Mouse (Mus musculus): Measurements from ENCODE around the gene Osbpl8. TPM values are rescaled to one million over a fixed set of nuclear protein-coding genes. Genes with fewer than 3 reads are reported as not detected.
A peak's percentile ranks its signal among the peaks of the same experiment; 100 is the strongest.

The Osbpl8 gene
- polyA plus RNA-seq, 1 experiment from 2014 or later = 7.7 TPM

DNA sequence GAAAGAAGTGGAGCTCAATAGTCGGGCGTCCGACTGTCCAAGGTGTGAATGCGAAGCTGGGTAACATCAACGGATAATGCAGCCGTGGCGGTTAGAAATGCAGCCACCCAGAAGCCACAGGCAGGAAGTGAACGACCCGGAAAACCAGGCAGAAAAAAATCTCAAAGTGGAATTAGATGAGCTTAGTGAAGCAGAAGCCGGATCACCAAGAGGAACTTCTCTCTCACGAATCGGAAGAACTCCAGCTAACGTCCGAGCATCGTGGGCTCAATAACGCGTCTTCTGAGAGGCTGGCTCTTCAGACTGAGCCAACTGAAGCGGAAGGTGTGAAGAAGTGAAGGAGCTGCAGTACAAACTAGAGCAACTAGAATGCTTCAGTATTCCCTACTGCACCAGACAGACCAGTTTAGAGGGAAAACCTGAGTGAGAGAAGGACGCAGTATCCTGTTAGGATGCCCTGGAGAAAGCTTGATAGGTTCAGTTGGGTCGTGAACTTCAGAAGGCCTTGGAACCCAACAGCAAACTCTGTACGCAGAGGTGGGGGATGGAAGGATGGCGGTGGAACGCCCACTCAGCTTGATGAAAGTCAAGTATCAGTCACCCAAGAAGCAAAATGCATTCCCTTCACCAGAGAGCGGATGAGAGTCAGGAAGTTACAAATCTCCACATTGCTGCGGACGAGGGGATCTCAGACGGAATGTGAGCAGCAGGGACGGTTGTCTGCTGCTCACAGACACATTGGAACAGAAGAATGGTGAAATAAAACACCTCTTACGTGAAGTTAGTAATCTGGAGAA, 8.0 kb upstream of the Osbpl8 start:
- no peaks in the 10 kb centered on the region for H3K36me3 ChIP-seq
- H3K27me3 ChIP-seq (replicated peaks) = no peaks in the 10 kb centered on the region
- H3K9ac ChIP-seq = no peak overlapping the region
- no peak overlapping the region for H3K4me3 ChIP-seq (replicated peaks)
- no peaks in the 10 kb centered on the region for H3K9me3 ChIP-seq
- WGBS = 82% methylated on average over 29 of the region's 29 CpGs
- ATAC-seq (ENCODE audit: insufficient read depth, low FRiP score, low read depth) = no peak
- H3K4me1 ChIP-seq = no peaks in the 10 kb centered on the region
- H3K4me2 ChIP-seq = no peak overlapping the region
- no peak overlapping the region for H3K27ac ChIP-seq

GRCm38 (mm10) chr10:111157241-111157659, 7.3 kb upstream of the Osbpl8 start:
- 74% methylated on average over 7 of the region's 7 CpGs for WGBS
- H3K36me3 ChIP-seq = no peaks in the 10 kb centered on the region
- no peak overlapping the region for H3K9ac ChIP-seq
- H3K27me3 ChIP-seq (replicated peaks) = no peaks in the 10 kb centered on the region
- no peak for ATAC-seq (ENCODE audit: insufficient read depth, low FRiP score, low read depth)
- H3K9me3 ChIP-seq = no peaks in the 10 kb centered on the region
- no peak overlapping the region for H3K4me3 ChIP-seq (replicated peaks)
- no peak overlapping the region for H3K4me2 ChIP-seq
- H3K27ac ChIP-seq = no peak overlapping the region
- H3K4me1 ChIP-seq = no peaks in the 10 kb centered on the region

- Histone ChIP-seq H3K4me2 (no peak overlapping the region), H3K9me3 (no peaks in the 10 kb centered on the region), H3K27ac (no peak overlapping the region), H3K9ac (no peak overlapping the region), H3K27me3 (replicated peaks) (no peaks in the 10 kb centered on the region), H3K4me1 (no peaks in the 10 kb centered on the region), H3K36me3 (no peaks in the 10 kb centered on the region), H3K4me3 (replicated peaks) (no peak overlapping the region)
- ATAC-seq (ENCODE audit: insufficient read depth, low FRiP score, low read depth) = no peak
- WGBS = 73% methylated on average over 5 of the region's 5 CpGs
These were observed 4.6 kb upstream of the Osbpl8 start for GRCm38 (mm10) chr10:111159789-111160522.

GRCm38 (mm10) chr10:111160540-111160939, 4.0 kb upstream of the Osbpl8 start:
- Histone ChIP-seq H3K4me2 (no peak overlapping the region), H3K27me3 (replicated peaks) (no peaks in the 10 kb centered on the region), H3K4me3 (replicated peaks) (no peak overlapping the region), H3K36me3 (no peaks in the 10 kb centered on the region), H3K9me3 (no peaks in the 10 kb centered on the region), H3K4me1 (no peaks in the 10 kb centered on the region), H3K27ac (no peak overlapping the region), H3K9ac (no peak overlapping the region)
- WGBS = 93% methylated on average over 3 of the region's 3 CpGs
- ATAC-seq (ENCODE audit: insufficient read depth, low FRiP score, low read depth) = no peak

DNA sequence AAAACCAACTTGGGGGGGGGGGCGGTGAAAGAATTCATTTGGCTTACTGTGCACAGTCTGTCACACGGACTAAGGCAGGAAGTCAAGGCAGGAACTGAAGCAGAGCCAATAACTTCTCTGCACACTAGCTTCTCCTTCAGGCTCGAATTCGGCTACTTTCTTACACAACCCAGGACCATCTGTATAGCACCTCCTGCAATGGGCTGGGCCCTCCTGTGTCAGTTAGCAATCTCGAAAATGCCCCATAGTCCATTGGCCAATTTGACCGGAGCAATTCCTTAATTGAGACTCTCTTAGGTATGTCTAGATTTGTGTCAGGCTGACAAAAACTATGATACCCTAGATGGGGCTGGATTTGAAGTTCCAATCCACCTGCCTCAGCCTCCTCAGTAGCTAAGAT, 3.2 kb upstream of the Osbpl8 start:
- H3K27me3 ChIP-seq (replicated peaks) = no peaks in the 10 kb centered on the region
- H3K9ac ChIP-seq = no peak overlapping the region
- H3K27ac ChIP-seq = no peak overlapping the region
- H3K4me2 ChIP-seq = no peak overlapping the region
- 88% methylated on average over 6 of the region's 6 CpGs for WGBS
- H3K36me3 ChIP-seq = no peaks in the 10 kb centered on the region
- 0 out of 2 replicates have a peak, but pooled peaks cover 1% of the 10 kb centered on the region for H3K4me1 ChIP-seq
- H3K4me3 ChIP-seq (replicated peaks) = no peak overlapping the region
- ATAC-seq (ENCODE audit: insufficient read depth, low FRiP score, low read depth) = no peak
- no peaks in the 10 kb centered on the region for H3K9me3 ChIP-seq

DNA sequence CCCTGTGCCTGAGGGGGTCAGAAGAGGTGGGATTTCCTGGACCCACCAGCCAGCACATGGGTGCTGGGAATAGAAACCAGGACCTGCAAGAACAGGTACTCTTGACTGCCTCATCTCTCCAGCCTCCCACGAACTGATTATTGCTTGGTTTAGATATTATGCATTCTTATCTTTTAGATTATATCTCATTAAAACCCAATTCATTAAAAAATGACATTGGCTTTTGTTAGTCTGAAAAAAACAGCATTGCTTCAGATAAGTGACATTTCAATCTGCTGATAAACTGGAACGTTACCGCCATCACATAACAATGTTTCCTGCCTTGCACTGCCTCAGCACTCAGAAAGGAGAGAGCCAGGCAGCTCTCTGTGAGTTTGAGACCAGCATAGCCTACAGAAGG, 1.5 kb upstream of the Osbpl8 start:
- Histone ChIP-seq H3K4me1 (peaks cover 4% of the 10 kb centered on the region; the same call in 1 of the 2 replicates), H3K27ac (no peak overlapping the region), H3K4me3 (replicated peaks) (no peak overlapping the region), H3K9ac (no peak overlapping the region), H3K9me3 (no peaks in the 10 kb centered on the region), H3K27me3 (replicated peaks) (no peaks in the 10 kb centered on the region), H3K4me2 (no peak overlapping the region), H3K36me3 (no peaks in the 10 kb centered on the region)
- 68% methylated on average over 3 of the region's 3 CpGs for WGBS
- no peak for ATAC-seq (ENCODE audit: insufficient read depth, low FRiP score, low read depth)

- Histone ChIP-seq H3K4me1 (peaks cover 4% of the 10 kb centered on the region; the same call in 1 of the 2 replicates), H3K27me3 (replicated peaks) (no peaks in the 10 kb centered on the region), H3K4me2 (peak overlapping the region; percentile 65), H3K9me3 (no peaks in the 10 kb centered on the region), H3K9ac (peak overlapping the region; percentile 23; the same call in 1 of the 2 replicates), H3K4me3 (replicated peaks) (peak overlapping the region; percentile 98), H3K27ac (peak overlapping the region; percentile 84), H3K36me3 (no peaks in the 10 kb centered on the region)
- 29% methylated on average over 9 of the region's 9 CpGs for WGBS
- no peak for ATAC-seq (ENCODE audit: insufficient read depth, low FRiP score, low read depth)
These were observed 831 bp upstream of the Osbpl8 start for GRCm38 (mm10) chr10:111163601-111164240.

GRCm38 (mm10) chr10:111165219-111165981, 848 bp downstream of the Osbpl8 start:
- Histone ChIP-seq H3K36me3 (no peaks in the 10 kb centered on the region), H3K4me1 (peaks cover 4% of the 10 kb centered on the region; the same call in 1 of the 2 replicates), H3K27me3 (replicated peaks) (no peaks in the 10 kb centered on the region), H3K27ac (peak overlapping the region; percentile 88), H3K9me3 (no peaks in the 10 kb centered on the region), H3K9ac (peak overlapping the region; percentile 92), H3K4me3 (replicated peaks) (peak overlapping the region; percentile 98), H3K4me2 (peak overlapping the region; percentile 86)
- under 1% methylated on average over 52 of the region's 52 CpGs for WGBS
- peak; percentile 17; the same call in 1 of the 2 replicates for ATAC-seq (ENCODE audit: insufficient read depth, low FRiP score, low read depth)

- Histone ChIP-seq H3K27ac (no peak overlapping the region), H3K4me2 (peak overlapping the region; percentile 86), H3K9ac (no peak overlapping the region; the same call in 1 of the 2 replicates), H3K9me3 (no peaks in the 10 kb centered on the region), H3K4me1 (peaks cover 4% of the 10 kb centered on the region; the same call in 1 of the 2 replicates), H3K36me3 (no peaks in the 10 kb centered on the region), H3K4me3 (replicated peaks) (peak overlapping the region; percentile 98), H3K27me3 (replicated peaks) (no peaks in the 10 kb centered on the region)
- WGBS = 67% methylated on average over 4 of the region's 4 CpGs
- no peak for ATAC-seq (ENCODE audit: insufficient read depth, low FRiP score, low read depth)
These were observed 1.7 kb downstream of the Osbpl8 start for GRCm38 (mm10) chr10:111166057-111166841.

DNA sequence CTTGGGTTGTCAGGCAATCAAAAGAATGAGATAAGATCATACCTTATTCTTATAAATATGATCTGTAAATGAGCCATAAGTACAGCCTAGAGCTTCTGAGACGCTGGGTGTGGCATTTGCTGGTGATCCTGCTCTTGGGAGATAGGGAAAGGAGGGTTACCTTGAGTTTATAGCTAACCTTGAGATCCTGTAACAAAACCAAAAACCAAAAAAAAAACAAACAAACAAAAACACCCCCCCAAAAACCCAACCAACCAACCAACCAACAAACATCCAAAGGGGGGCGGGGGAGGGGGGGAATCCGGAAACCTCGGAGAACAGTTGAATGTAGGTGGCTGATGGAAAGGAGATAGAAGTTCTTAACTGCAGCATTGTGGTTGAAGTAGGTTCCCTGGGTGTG, 2.9 kb downstream of the Osbpl8 start:
- ATAC-seq (ENCODE audit: insufficient read depth, low FRiP score, low read depth) = no peak
- no peaks in the 10 kb centered on the region for H3K27me3 ChIP-seq (replicated peaks)
- 92% methylated on average over 4 of the region's 4 CpGs for WGBS

DNA sequence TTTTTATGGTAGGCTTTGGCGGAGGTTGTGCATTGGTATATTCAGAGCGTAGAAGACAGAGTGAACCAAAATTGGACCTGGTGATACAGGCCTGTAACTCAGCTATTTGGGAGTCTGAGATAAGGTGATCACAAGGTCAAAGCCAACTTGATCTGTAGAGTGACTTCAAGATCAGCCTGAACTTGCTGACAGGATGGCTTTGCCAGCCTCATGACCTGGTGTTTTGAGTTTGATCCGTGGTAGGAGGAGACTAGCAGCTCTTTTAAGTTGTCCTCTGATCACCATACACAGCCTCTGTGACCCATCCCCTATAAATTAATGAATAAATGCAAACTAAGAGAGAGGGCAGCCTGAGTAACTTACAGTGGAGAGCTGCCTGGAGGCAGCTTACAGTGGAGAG, 3.8 kb downstream of the Osbpl8 start:
- no peaks in the 10 kb centered on the region for H3K9me3 ChIP-seq
- no peak overlapping the region for H3K27ac ChIP-seq
- H3K4me3 ChIP-seq (replicated peaks) = no peak overlapping the region
- H3K36me3 ChIP-seq = no peaks in the 10 kb centered on the region
- ATAC-seq (ENCODE audit: insufficient read depth, low FRiP score, low read depth) = no peak
- no peak overlapping the region for H3K9ac ChIP-seq
- 82% methylated on average over 3 of the region's 3 CpGs for whole genome bisulfite sequencing
- no peaks in the 10 kb centered on the region for H3K27me3 ChIP-seq (replicated peaks)
- H3K4me1 ChIP-seq = peaks cover 4% of the 10 kb centered on the region; the same call in 1 of the 2 replicates
- no peak overlapping the region for H3K4me2 ChIP-seq

More for the DNA sequence above, 2.9 kb downstream of the Osbpl8 start:
- H3K9me3 ChIP-seq = no peaks in the 10 kb centered on the region
- no peak overlapping the region for H3K9ac ChIP-seq
- H3K4me1 ChIP-seq = peaks cover 4% of the 10 kb centered on the region; the same call in 1 of the 2 replicates
- H3K4me3 ChIP-seq (replicated peaks) = no peak overlapping the region
- no peak overlapping the region for H3K27ac ChIP-seq
- H3K4me2 ChIP-seq = no peak overlapping the region
- H3K36me3 ChIP-seq = no peaks in the 10 kb centered on the region
